Mouse (Mus musculus) v-Abl transformed pro-B cells (cell line): ENCODE measurements at regions not wholly inside any gene's neighbourhood (a gene's known extent, or its start where the extent isn't known, plus 50 kb on each side); places are given as distances from the start of the nearest gene placed in this dataset.
"Not testable (repeated sequence)": the region's sequence is repeated elsewhere in the genome, so short reads cannot be mapped to it uniquely, and the experiment has no call there.

Source experiments
- in situ Hi-C, 2 experiments: fragments of 400-800 bp; cut with MboI; formaldehyde crosslinking; loops; one replicate each; pipeline ENCODE4 v1.15.1; 2025; ENCODE audit not compliant: unreplicated experiment in 2 of 2

- in situ Hi-C loops: no loop called here
Observed at GRCm38 (mm10) chr15:59746290-59746689, 270.1 kb downstream of the 4933412E24Rik start.

- in situ Hi-C loops: no loop called here
Observed at GRCm38 (mm10) chr15:59744411-59744931, 271.9 kb downstream of the 4933412E24Rik start.

- in situ Hi-C loops: no loop called here
Observed at GRCm38 (mm10) chr15:59739197-59739596, 277.2 kb downstream of the 4933412E24Rik start.

- in situ Hi-C loops: no loop called here
Observed at GRCm38 (mm10) chr15:59737247-59737646, 279.2 kb downstream of the 4933412E24Rik start.

GRCm38 (mm10) chr15:59734376-59734775 is 282.0 kb downstream of the 4933412E24Rik start:
- in situ Hi-C loops: no loop called here

- in situ Hi-C loops: no loop called here
Observed at GRCm38 (mm10) chr15:59733932-59734331, 282.5 kb downstream of the 4933412E24Rik start.

GRCm38 (mm10) chr15:59733031-59733810 is 283.2 kb downstream of the 4933412E24Rik start:
- in situ Hi-C loops: no loop called here

- in situ Hi-C loops: no loop called here
Observed at GRCm38 (mm10) chr15:59731129-59731528, 285.3 kb downstream of the 4933412E24Rik start.

GRCm38 (mm10) chr15:59728817-59729560 is 287.4 kb downstream of the 4933412E24Rik start:
- in situ Hi-C loops: no loop called here

- in situ Hi-C loops: no loop called here
Observed at GRCm38 (mm10) chr15:59728131-59728601, 288.2 kb downstream of the 4933412E24Rik start.

GRCm38 (mm10) chr15:59725881-59726280 is 290.5 kb downstream of the 4933412E24Rik start:
- in situ Hi-C loops: no loop called here

GRCm38 (mm10) chr15:59722661-59723413 is 293.6 kb downstream of the 4933412E24Rik start:
- in situ Hi-C loops: no loop called here

GRCm38 (mm10) chr15:59721420-59721819 is 295.0 kb downstream of the 4933412E24Rik start:
- in situ Hi-C loops: no loop called here

GRCm38 (mm10) chr15:59721018-59721417 is 295.4 kb downstream of the 4933412E24Rik start:
- in situ Hi-C loops: no loop called here

- in situ Hi-C loops: no loop called here
Observed at GRCm38 (mm10) chr15:59720149-59720548, 296.3 kb downstream of the 4933412E24Rik start.

GRCm38 (mm10) chr15:59719383-59720128 is 296.9 kb downstream of the 4933412E24Rik start:
- in situ Hi-C loops: not testable (repeated sequence)

- in situ Hi-C loops: no loop called here
Observed at GRCm38 (mm10) chr15:59716872-59717271, 299.5 kb downstream of the 4933412E24Rik start.

- in situ Hi-C loops: no loop called here
Observed at GRCm38 (mm10) chr15:59715951-59716350, 300.5 kb downstream of the 4933412E24Rik start.

GRCm38 (mm10) chr15:59713965-59714739 is 302.3 kb downstream of the 4933412E24Rik start:
- in situ Hi-C loops: no loop called here
